Mouse (Mus musculus) ES-Bruce4 (cell line): ENCODE measurements around the gene Rnf213.

Source experiments
- CTCF ChIP-seq: IDR thresholded peaks from one replicate; pipeline ENCODE4 v1.8.1; 2011; ENCODE audit warnings: low read depth, low read length
- POLR2A ChIP-seq: IDR thresholded peaks from one replicate; pipeline ENCODE4 v1.8.1; 2011; ENCODE audit warnings: low read length; ENCODE audit not compliant: insufficient read depth

DNA sequence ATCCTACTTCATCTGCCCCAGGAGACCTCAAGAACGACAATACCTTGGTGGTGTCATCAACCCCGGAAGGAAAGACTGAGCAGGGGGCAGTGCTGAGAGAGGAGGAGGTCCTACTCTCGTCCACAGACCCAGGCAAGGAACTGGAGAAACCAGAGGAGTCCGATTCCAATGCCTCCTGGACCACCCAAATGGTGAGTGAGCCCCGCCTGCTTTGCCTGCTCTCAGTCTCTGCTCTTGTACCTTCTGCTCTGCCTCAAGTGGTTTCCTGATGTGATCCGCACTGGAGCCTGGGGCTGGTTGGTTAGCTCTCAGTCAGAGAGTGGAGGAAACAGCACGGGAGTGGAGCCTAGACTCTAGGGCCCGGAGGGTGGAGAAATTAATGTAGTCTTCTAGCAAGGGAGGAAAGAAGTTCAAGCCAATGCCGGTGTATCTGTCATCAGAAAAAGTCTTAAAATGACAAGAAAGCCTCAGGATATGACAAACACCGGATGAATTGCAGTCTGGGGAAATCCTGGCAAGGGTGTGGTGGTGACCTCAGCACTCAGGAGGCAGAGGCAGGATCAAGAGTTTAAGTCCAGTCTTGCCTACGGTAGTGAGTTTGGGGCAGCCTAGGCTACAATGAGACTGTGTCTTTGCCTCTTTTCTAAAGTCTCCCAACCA is 9.7 kb downstream of the Rnf213 start:
- no peak for TF ChIP-seq CTCF
- TF ChIP-seq POLR2A = no peak
